15 mouse cellular contexts compared by ENCODE assay signal in genomic region chr7:143594865-143595264, GRCm38 (mm10). TPM values are rescaled to one million over a fixed set of nuclear protein-coding genes. Genes with fewer than 3 reads are reported as not detected.
A peak's percentile ranks its signal among the peaks of the same experiment; 100 is the strongest.
DNase-seq lines count a peak whose midpoint lies in the region; ATAC-seq lines count a peak whose summit lies in the region.
"Had no signal": no experiment of that assay in that cellular context is flagged by ENCODE, and none has a peak within 500 bp of the region (broad histone marks: within the 10 kb centered on the region; RNA-seq: fewer than 3 reads in every experiment).

No protein-coding gene starts in this region.

- no peak overlapping the region for H3K27ac ChIP-seq in kidney, embryonic 14.5 days (ENCODE audit: low read depth, low read length)
- peak overlapping the region; percentile 48 for H3K27ac ChIP-seq in neural tube, embryonic 15.5 days (replicated peaks)
- H3K27ac ChIP-seq: gastrocnemius, adult 2 months; heart, embryonic 10.5 days; hindbrain, embryonic 15.5 days; limb, embryonic 15.5 days had no signal

- WGBS in kidney, embryonic 14.5 days = 58% methylated on average over 5 of the region's 5 CpGs
- 27% methylated on average over 5 of the region's 5 CpGs for WGBS in neural tube, embryonic 15.5 days

- H3K36me3 ChIP-seq in kidney, embryonic 14.5 days (ENCODE audit: control insufficient read depth, insufficient read depth, low read length) = peaks cover 34% of the 10 kb centered on the region; the same call in 1 of the 2 replicates
- H3K36me3 ChIP-seq in neural tube, embryonic 15.5 days = peaks cover 27% of the 10 kb centered on the region

- no peak overlapping the region for H3K4me3 ChIP-seq in kidney, embryonic 14.5 days (ENCODE audit: low read length)
- no peak overlapping the region for H3K4me3 ChIP-seq in neural tube, embryonic 15.5 days (replicated peaks)
- H3K4me3 ChIP-seq: gastrocnemius, adult 2 months; heart, embryonic 10.5 days; hindbrain, embryonic 15.5 days; limb, embryonic 15.5 days had no signal

- no peaks in the 10 kb centered on the region for H3K27me3 ChIP-seq in kidney, embryonic 14.5 days (ENCODE audit: control insufficient read depth, insufficient read depth, low read length)
- H3K27me3 ChIP-seq in neural tube, embryonic 15.5 days (replicated peaks) = no peaks in the 10 kb centered on the region
- H3K27me3 ChIP-seq: hindbrain, embryonic 15.5 days; limb, embryonic 15.5 days had no signal

- ATAC-seq in kidney, embryonic 14.5 days (ENCODE audit: low FRiP score, low TSS enrichment) = no peak
- ATAC-seq in neural tube, embryonic 15.5 days (ENCODE audit: low FRiP score) = no peak

- H3K4me1 ChIP-seq in kidney, embryonic 14.5 days (ENCODE audit: control insufficient read depth, insufficient read depth, low read length) = peaks cover 8% of the 10 kb centered on the region
- peaks cover 34% of the 10 kb centered on the region for H3K4me1 ChIP-seq in neural tube, embryonic 15.5 days

- H3K4me2 ChIP-seq in kidney, embryonic 14.5 days (replicated peaks; ENCODE audit: low read depth, low read length) = no peak overlapping the region
- H3K4me2 ChIP-seq in neural tube, embryonic 15.5 days = no peak overlapping the region
- H3K4me2 ChIP-seq: hindbrain, embryonic 15.5 days; limb, embryonic 15.5 days had no signal

- no peak overlapping the region for H3K9ac ChIP-seq in kidney, embryonic 14.5 days (ENCODE audit: low read depth, low read length)
- H3K9ac ChIP-seq in neural tube, embryonic 15.5 days (replicated peaks) = no peak overlapping the region
- H3K9ac ChIP-seq: hindbrain, embryonic 15.5 days; limb, embryonic 15.5 days had no signal

- H3K9me3 ChIP-seq in kidney, embryonic 14.5 days (ENCODE audit: control insufficient read depth, low read length) = no peaks in the 10 kb centered on the region
- H3K9me3 ChIP-seq in neural tube, embryonic 15.5 days (replicated peaks) = no peaks in the 10 kb centered on the region
- H3K9me3 ChIP-seq: heart, embryonic 10.5 days; hindbrain, embryonic 15.5 days; limb, embryonic 15.5 days had no signal

- DNase-seq in cerebellum, postnatal 10 days = peak; percentile 17 to 31
- no peak for DNase-seq in cerebellum, postnatal 4 days (ENCODE audit: low spot score in 2 of 2)
- DNase-seq in kidney, adult 9 months = peak; percentile 14
- peak; percentile 31 for DNase-seq in right cerebral cortex, postnatal 4 days
- no peak for DNase-seq in right cerebral cortex, postnatal 36 days (ENCODE audit: low spot score in 2 of 2)
- no peak for DNase-seq in cerebellum, adult 11-12 months
- DNase-seq: cerebellum, postnatal 36 days; gastrocnemius, adult 2 months; lung, postnatal 10 days; thymus, postnatal 14 days had no signal

RNA-seq across cellular contexts. Expression of gene Cars, which starts 5.0 kb away (rescaled TPM):
- polyA plus RNA-seq in kidney, embryonic 14.5 days (2014; fragmentation: Nextera tagmentation; extraction: Ambion mirVana) = 47.0 and 64.4 TPM in 2 replicates
- 70.3 and 72.4 TPM in 2 replicates for polyA plus RNA-seq in neural tube, embryonic 15.5 days (2015; fragmentation: Nextera tagmentation; extraction: Ambion mirVana)

RNA-seq across cellular contexts. Expression of gene Tnfrsf26, which starts 33.7 kb away (rescaled TPM):
- polyA plus RNA-seq in kidney, embryonic 14.5 days (2014; fragmentation: Nextera tagmentation; extraction: Ambion mirVana) = 0.37 and 0.69 TPM in 2 replicates
- 0.20 and 0.75 TPM in 2 replicates for polyA plus RNA-seq in neural tube, embryonic 15.5 days (2015; fragmentation: Nextera tagmentation; extraction: Ambion mirVana)

RNA-seq across cellular contexts. Expression of gene Nap1l4, which starts 46.0 kb away (rescaled TPM):
- 138 and 158 TPM in 2 replicates for polyA plus RNA-seq in kidney, embryonic 14.5 days (2014; fragmentation: Nextera tagmentation; extraction: Ambion mirVana)
- polyA plus RNA-seq in neural tube, embryonic 15.5 days (2015; fragmentation: Nextera tagmentation; extraction: Ambion mirVana) = 299 and 302 TPM in 2 replicates

RNA-seq across cellular contexts. Expression of gene Tnfrsf22, which starts 54.6 kb away (rescaled TPM):
- polyA plus RNA-seq in kidney, embryonic 14.5 days (2014; fragmentation: Nextera tagmentation; extraction: Ambion mirVana) = 15.1 and 15.7 TPM in 2 replicates
- 3.9 and 5.3 TPM in 2 replicates for polyA plus RNA-seq in neural tube, embryonic 15.5 days (2015; fragmentation: Nextera tagmentation; extraction: Ambion mirVana)

Comparison
In these comparisons a context has a peak if more than half of its experiments do, and no peak if none do; other contexts are left out.
1. DNase-seq: peak in cerebellum, postnatal 10 days (2 of 2), kidney, adult 9 months (single experiment) and right cerebral cortex, postnatal 4 days (single experiment); none in cerebellum, postnatal 4 days (0 of 2), right cerebral cortex, postnatal 36 days (0 of 2) and cerebellum, adult 11-12 months (single experiment).